Mouse (Mus musculus) neural tube, embryonic 15.5 days (tissue): ENCODE results near the gene Tnfrsf25. TPM values are rescaled to one million over a fixed set of nuclear protein-coding genes. Genes with fewer than 3 reads are reported as not detected.
A peak's percentile ranks its signal among the peaks of the same experiment; 100 is the strongest.

Experiments
- ATAC-seq: fragments of 200-750 bp; cut with Nextera tagmentation; 2 replicates; pipeline ENCODE4 v1.8.0; 2017; ENCODE audit warnings: mild to moderate bottlenecking, moderate TSS enrichment, moderate library complexity; ENCODE audit not compliant: low FRiP score
- H3K27ac ChIP-seq: fragments of 300-500 bp; sonication (generic); replicated peaks from 2 replicates; pipeline ENCODE4 v1.5.1; 2015; ENCODE audit warnings: mild to moderate bottlenecking, inconsistent platforms
- H3K27me3 ChIP-seq: fragments of 300-500 bp; sonication (generic); replicated peaks from 2 replicates; pipeline ENCODE4 v1.6.1; 2015; ENCODE audit warnings: inconsistent platforms
- H3K36me3 ChIP-seq: fragments of 300-500 bp; sonication (generic); 2 replicates; pipeline ENCODE4 v1.6.1; 2015; ENCODE audit warnings: inconsistent platforms
- H3K4me1 ChIP-seq: fragments of 300-500 bp; sonication (generic); 2 replicates; pipeline ENCODE4 v1.6.1; 2015; ENCODE audit warnings: inconsistent platforms
- H3K4me2 ChIP-seq: fragments of 300-500 bp; sonication (generic); 2 replicates; pipeline ENCODE4 v1.6.1; 2015; ENCODE audit warnings: inconsistent platforms, mild to moderate bottlenecking, moderate library complexity
- H3K4me3 ChIP-seq: fragments of 300-500 bp; sonication (generic); replicated peaks from 2 replicates; pipeline ENCODE4 v1.5.1; 2015; ENCODE audit warnings: mild to moderate bottlenecking, inconsistent platforms
- H3K9ac ChIP-seq: fragments of 300-500 bp; sonication (generic); replicated peaks from 2 replicates; pipeline ENCODE4 v1.6.1; 2015; ENCODE audit warnings: mild to moderate bottlenecking, inconsistent platforms
- H3K9me3 ChIP-seq: fragments of 300-500 bp; sonication (generic); replicated peaks from 2 replicates; pipeline ENCODE4 v1.6.1; 2016; ENCODE audit warnings: inconsistent platforms
- WGBS: fragments of 180-500 bp; shearing (Covaris S2); methylation state at CpG from one replicate; pipeline ENCODE4 v1.1.7; 2015; ENCODE audit warnings: mixed read lengths; 5-methylcytosine and 5-hydroxymethylcytosine counted together
- polyA plus RNA-seq: library from polyadenylated mRNA; unstranded; fragments of >200 nt; fragmentation: Nextera tagmentation; extraction: Ambion mirVana; gene quantifications from 2 replicates; pipeline ENCODE4 v1.2.1, GENCODE M21; 2015

Gene Tnfrsf25
- polyA plus RNA-seq, 1 experiment from 2014 or later, result 1.2 TPM

DNA sequence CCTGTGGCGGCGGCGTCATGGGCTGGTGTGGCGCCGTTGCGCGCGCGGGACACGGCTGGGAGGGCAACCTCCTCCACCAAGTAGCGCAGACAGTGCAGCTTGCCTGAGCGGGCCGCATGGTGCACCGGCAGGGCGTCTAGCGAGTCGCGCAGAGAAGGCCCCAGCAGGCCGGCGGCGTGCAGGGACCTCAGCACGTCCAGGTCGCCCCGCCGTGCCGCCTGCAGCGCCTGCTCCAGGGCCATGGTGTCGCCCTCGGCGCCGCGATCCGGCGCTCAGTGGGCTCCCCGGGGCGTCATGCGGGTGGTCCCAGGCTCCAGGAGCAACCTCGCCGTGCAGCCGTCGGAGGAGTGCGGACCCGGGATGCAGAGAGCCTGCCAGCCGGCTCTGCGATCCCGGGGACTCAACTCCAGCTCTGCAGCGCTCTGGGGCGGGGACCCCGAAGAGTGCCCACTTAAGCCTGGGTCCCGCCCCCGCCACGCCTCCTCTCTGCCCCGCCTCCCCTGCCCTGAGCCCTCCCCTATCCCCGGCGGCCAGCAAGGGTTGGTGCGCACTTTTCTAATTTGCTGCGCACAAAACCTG lies 36.3 kb downstream of the Tnfrsf25 start, which contains the start of gene Espn:
TSS of gene Espn (minus strand) at position 406 of the 579 bp plus-strand sequence.
- peaks cover 76% of the 10 kb centered on the region for H3K27me3 ChIP-seq
- under 1% methylated on average over 54 of the region's 57 CpGs for WGBS
- ATAC-seq, result peak; percentile 63; the same call in 1 of the 2 replicates
- no peak within 1 kb of the TSS for H3K27ac ChIP-seq
- H3K4me2 ChIP-seq, result peak within 1 kb of the TSS; percentile 57
- no peaks in the 10 kb centered on the region for H3K36me3 ChIP-seq
- H3K4me3 ChIP-seq, result peak within 1 kb of the TSS; percentile 32
- H3K9ac ChIP-seq, result peak within 1 kb of the TSS; percentile 20; the same call in 1 of the 2 replicates
- H3K4me1 ChIP-seq, result peaks cover 15% of the 10 kb centered on the region
- H3K9me3 ChIP-seq, result no peaks in the 10 kb centered on the region

DNA sequence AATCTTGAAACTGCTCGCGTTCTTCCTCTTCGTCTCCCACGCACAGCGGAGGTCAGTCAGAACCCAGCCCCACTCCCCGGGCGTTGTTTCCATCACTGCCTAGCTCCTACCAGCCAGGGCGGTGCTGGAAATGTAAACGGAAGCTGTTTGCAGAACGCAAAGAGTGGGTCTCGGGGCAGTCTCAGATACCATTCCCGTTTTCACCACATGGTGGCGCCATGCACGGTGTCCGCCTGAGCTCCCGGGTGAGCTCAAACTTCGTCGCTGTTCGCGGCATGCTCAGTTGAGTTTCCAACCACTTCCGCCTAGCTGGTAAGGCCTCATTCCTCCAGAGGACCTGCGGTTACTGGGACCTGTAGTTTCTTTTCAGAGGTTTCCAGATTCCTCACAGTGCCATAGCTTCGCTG lies 38.0 kb downstream of the Tnfrsf25 start:
- H3K9ac ChIP-seq, result no peak overlapping the region
- H3K4me2 ChIP-seq, result peak overlapping the region; percentile 42
- ATAC-seq, result no peak
- peaks cover 91% of the 10 kb centered on the region for H3K27me3 ChIP-seq
- H3K27ac ChIP-seq, result no peak overlapping the region
- no peaks in the 10 kb centered on the region for H3K36me3 ChIP-seq
- H3K4me3 ChIP-seq, result peak overlapping the region; percentile 13; the same call in 1 of the 2 replicates
- 2% methylated on average over 23 of the region's 23 CpGs for WGBS
- H3K4me1 ChIP-seq, result peaks cover 25% of the 10 kb centered on the region
- H3K9me3 ChIP-seq, result no peaks in the 10 kb centered on the region

DNA sequence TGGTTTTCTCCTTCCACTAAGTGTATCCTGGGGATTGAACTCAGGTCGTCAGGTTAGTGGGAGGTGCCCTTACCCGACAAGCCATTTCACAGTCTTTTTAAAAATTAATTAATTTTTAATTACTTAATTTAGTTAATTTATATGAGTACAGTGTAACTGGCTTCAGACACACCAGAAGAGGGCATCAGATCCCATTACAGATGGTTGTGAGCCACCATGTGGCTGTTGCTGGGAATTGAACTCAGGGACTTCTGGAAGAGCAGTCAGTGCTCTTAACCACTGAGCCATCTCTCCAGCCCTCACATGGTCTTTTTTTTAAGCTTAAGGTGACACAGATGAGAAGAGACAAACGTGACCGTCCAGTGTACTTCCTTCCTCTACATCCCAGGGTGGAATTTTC lies 39.3 kb downstream of the Tnfrsf25 start:
- Histone ChIP-seq H3K4me2 (no peak overlapping the region), H3K27ac (no peak overlapping the region), H3K27me3 (peaks cover 92% of the 10 kb centered on the region), H3K9ac (no peak overlapping the region), H3K36me3 (no peaks in the 10 kb centered on the region), H3K4me1 (peaks cover 36% of the 10 kb centered on the region), H3K9me3 (no peaks in the 10 kb centered on the region), H3K4me3 (no peak overlapping the region)
- WGBS, result 58% methylated on average over 4 of the region's 4 CpGs
- ATAC-seq, result no peak

- H3K27ac ChIP-seq, result no peak overlapping the region
- peak overlapping the region; percentile 16; the same call in 1 of the 2 replicates for H3K4me3 ChIP-seq
- peaks cover 90% of the 10 kb centered on the region for H3K27me3 ChIP-seq
- H3K4me1 ChIP-seq, result peaks cover 31% of the 10 kb centered on the region
- H3K36me3 ChIP-seq, result no peaks in the 10 kb centered on the region
- ATAC-seq, result no peak
- WGBS, result 17% methylated on average over 21 of the region's 21 CpGs
- no peak overlapping the region for H3K9ac ChIP-seq
- H3K4me2 ChIP-seq, result peak overlapping the region; percentile 39
- H3K9me3 ChIP-seq, result no peaks in the 10 kb centered on the region
These were observed 42.2 kb downstream of the Tnfrsf25 start for GRCm38 (mm10) chr4:152157779-152158584.

- Histone ChIP-seq H3K9me3 (no peaks in the 10 kb centered on the region), H3K36me3 (no peaks in the 10 kb centered on the region), H3K9ac (no peak within 1 kb of the TSS), H3K27me3 (peaks cover 83% of the 10 kb centered on the region), H3K4me2 (peak within 1 kb of the TSS; percentile 39), H3K27ac (no peak within 1 kb of the TSS), H3K4me1 (peaks cover 27% of the 10 kb centered on the region), H3K4me3 (peak within 1 kb of the TSS; percentile 16)
- no peak for ATAC-seq
- 4% methylated on average over 35 of the region's 35 CpGs for WGBS
These were observed 43.0 kb downstream of the Tnfrsf25 start, which contains the start of gene Hes2 for GRCm38 (mm10) chr4:152158585-152159284. Gene Hes2 (plus strand): TSS chr4:152158867.

- Histone ChIP-seq H3K27me3 (peaks cover 78% of the 10 kb centered on the region), H3K4me3 (peak overlapping the region; percentile 16), H3K36me3 (no peaks in the 10 kb centered on the region), H3K4me1 (peaks cover 24% of the 10 kb centered on the region), H3K27ac (no peak overlapping the region), H3K9me3 (no peaks in the 10 kb centered on the region), H3K4me2 (peak overlapping the region; percentile 39), H3K9ac (no peak overlapping the region)
- ATAC-seq, result no peak
- 0% methylated on average over 19 of the region's 19 CpGs for WGBS
These were observed 43.5 kb downstream of the Tnfrsf25 start for GRCm38 (mm10) chr4:152159285-152159678.

GRCm38 (mm10) chr4:152160748-152161147 lies 45.0 kb downstream of the Tnfrsf25 start:
- no peak overlapping the region for H3K27ac ChIP-seq
- peaks cover 27% of the 10 kb centered on the region for H3K4me1 ChIP-seq
- 48% methylated on average over 4 of the region's 4 CpGs for WGBS
- H3K4me2 ChIP-seq, result no peak overlapping the region
- H3K9ac ChIP-seq, result no peak overlapping the region
- H3K36me3 ChIP-seq, result no peaks in the 10 kb centered on the region
- H3K27me3 ChIP-seq, result peaks cover 65% of the 10 kb centered on the region
- no peaks in the 10 kb centered on the region for H3K9me3 ChIP-seq
- no peak overlapping the region for H3K4me3 ChIP-seq
- ATAC-seq, result no peak

GRCm38 (mm10) chr4:152161601-152162000 lies 45.9 kb downstream of the Tnfrsf25 start:
- 63% methylated on average over 6 of the region's 6 CpGs for WGBS
- no peak for ATAC-seq
- no peaks in the 10 kb centered on the region for H3K9me3 ChIP-seq
- peaks cover 27% of the 10 kb centered on the region for H3K4me1 ChIP-seq
- H3K9ac ChIP-seq, result no peak overlapping the region
- no peak overlapping the region for H3K4me3 ChIP-seq
- no peak overlapping the region for H3K4me2 ChIP-seq
- no peak overlapping the region for H3K27ac ChIP-seq
- peaks cover 61% of the 10 kb centered on the region for H3K27me3 ChIP-seq
- no peaks in the 10 kb centered on the region for H3K36me3 ChIP-seq

GRCm38 (mm10) chr4:152162748-152163147 lies 47.0 kb downstream of the Tnfrsf25 start:
- H3K27me3 ChIP-seq, result peaks cover 51% of the 10 kb centered on the region
- ATAC-seq, result no peak
- 91% methylated on average over 2 of the region's 2 CpGs for WGBS

DNA sequence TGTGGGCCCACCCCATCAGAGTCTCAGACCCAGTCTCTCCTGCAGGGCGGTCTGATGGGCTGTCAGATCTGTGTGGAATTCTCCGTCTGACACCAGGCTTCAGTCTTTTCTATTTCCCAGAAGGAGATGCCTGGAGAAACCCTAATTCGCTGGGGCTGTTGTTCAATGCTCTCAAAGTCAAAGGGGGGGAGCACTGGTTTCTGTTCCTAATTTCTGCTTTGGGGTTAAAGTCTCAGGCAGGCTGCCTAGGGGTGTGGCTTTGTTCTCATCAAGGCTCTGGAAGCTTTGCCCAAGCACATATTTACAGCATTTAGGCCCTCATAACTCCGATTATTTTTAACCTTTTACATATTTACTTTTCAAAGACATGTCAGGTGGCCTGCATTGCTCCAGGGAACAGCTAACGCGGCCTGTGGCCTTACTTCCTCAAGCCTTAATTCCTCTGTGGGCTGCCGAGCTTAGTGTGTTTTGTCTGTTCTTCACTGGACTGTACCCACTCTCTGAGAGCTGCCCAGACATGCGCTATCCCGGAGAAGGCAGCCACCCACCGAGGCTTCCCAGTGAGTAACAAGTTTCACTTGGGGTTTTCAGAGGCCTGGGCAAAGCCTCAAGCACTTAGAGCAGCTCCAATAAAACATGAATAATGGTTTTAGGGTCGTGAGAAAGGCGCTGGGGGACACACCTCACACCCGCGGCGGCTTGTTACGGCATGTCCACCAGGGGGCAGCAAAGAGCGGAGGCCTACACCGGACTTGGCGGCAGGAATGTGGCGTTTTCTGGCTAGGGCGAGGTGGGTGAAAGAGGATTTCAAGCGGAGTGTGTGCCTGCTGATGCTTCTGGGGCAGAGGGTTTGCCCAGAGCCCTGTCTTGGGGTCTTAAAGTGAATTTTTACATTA lies 49.5 kb downstream of the Tnfrsf25 start:
- Histone ChIP-seq H3K9ac (no peak overlapping the region), H3K27me3 (peaks cover 34% of the 10 kb centered on the region), H3K4me2 (no peak overlapping the region), H3K4me3 (no peak overlapping the region), H3K9me3 (no peaks in the 10 kb centered on the region), H3K4me1 (peaks cover 7% of the 10 kb centered on the region; the same call in 1 of the 2 replicates), H3K36me3 (no peaks in the 10 kb centered on the region), H3K27ac (no peak overlapping the region)
- ATAC-seq, result no peak
- WGBS, result 17% methylated on average over 22 of the region's 22 CpGs

More at GRCm38 (mm10) chr4:152162748-152163147, 47.0 kb downstream of the Tnfrsf25 start:
- Histone ChIP-seq H3K27ac (no peak overlapping the region), H3K4me2 (no peak overlapping the region), H3K4me3 (no peak overlapping the region), H3K4me1 (peaks cover 27% of the 10 kb centered on the region), H3K9me3 (no peaks in the 10 kb centered on the region), H3K36me3 (no peaks in the 10 kb centered on the region), H3K9ac (no peak overlapping the region)

DNA sequence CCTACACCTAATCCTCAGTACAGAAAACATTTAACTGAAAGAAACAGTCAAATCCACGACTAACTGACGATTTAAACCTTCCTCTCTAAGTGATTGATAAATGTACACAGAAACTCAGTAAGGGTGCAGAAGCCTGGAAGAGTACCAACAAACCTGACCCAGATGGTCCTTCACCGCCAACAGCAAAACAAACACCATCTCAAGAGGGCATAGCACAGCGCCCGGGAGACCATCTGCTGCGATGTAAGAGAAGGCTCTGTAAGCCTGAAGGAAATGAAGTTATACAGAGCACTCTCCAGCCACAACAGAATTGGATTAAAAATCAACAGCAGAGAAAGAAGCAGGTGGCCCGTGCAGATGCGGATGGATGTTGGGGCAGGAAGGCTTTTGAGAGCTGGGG lies 52.3 kb downstream of the Tnfrsf25 start:
- Histone ChIP-seq H3K36me3 (no peaks in the 10 kb centered on the region), H3K4me2 (no peak overlapping the region), H3K9ac (no peak overlapping the region), H3K4me1 (peaks cover 6% of the 10 kb centered on the region; the same call in 1 of the 2 replicates), H3K27ac (no peak overlapping the region), H3K4me3 (no peak overlapping the region), H3K27me3 (peaks cover 9% of the 10 kb centered on the region), H3K9me3 (no peaks in the 10 kb centered on the region)
- WGBS, result 49% methylated on average over 8 of the region's 8 CpGs
- ATAC-seq, result no peak
